Mouse (Mus musculus) megakaryocyte-erythroid progenitor cell, adult 5-6 weeks (primary cell): ENCODE data around the gene Pecam1. TPM values are rescaled to one million over a fixed set of nuclear protein-coding genes. Genes with fewer than 3 reads are reported as not detected.
"Not testable (repeated sequence)": the region's sequence is repeated elsewhere in the genome, so short reads cannot be mapped to it uniquely, and the experiment has no call there.

Experiments used
- ATAC-seq: replicated peaks from 2 replicates; pipeline ENCODE4 v1.8.0; 2016; ENCODE audit warnings: mild to moderate bottlenecking, inconsistent platforms; ENCODE audit not compliant: severe bottlenecking, poor library complexity, low FRiP score, low TSS enrichment
- total RNA-seq, 2 experiments: library from RNA; stranded (forward) in 1 of 2; stranded (reverse) in 1 of 2; fragments of 200-1000, 215-1000 nt in 1 of 2; fragments of >200 nt in 1 of 2; fragmentation: Nextera tagmentation in 1 of 2; gene quantifications; 2 replicates each; pipeline ENCODE4 v1.2.3; 2014 to 2017

Pecam1 gene
- total RNA-seq, 2 experiments from 2014 or later = 8.8 to 9.2 TPM

- no peak for ATAC-seq
These were observed 27.0 kb upstream of the Pecam1 start for GRCm38 (mm10) chr11:106777395-106777794.

- ATAC-seq = no peak
These were observed 26.5 kb upstream of the Pecam1 start for GRCm38 (mm10) chr11:106776960-106777359.

GRCm38 (mm10) chr11:106773061-106773460 lies 22.6 kb upstream of the Pecam1 start:
- ATAC-seq = no peak

GRCm38 (mm10) chr11:106770195-106770974 lies 20.0 kb upstream of the Pecam1 start:
- peak; percentile 60 for ATAC-seq

GRCm38 (mm10) chr11:106767516-106767915 lies 17.1 kb upstream of the Pecam1 start:
- ATAC-seq = no peak

GRCm38 (mm10) chr11:106766611-106767162 lies 16.3 kb upstream of the Pecam1 start:
- no peak for ATAC-seq

GRCm38 (mm10) chr11:106762800-106763185 lies 12.4 kb upstream of the Pecam1 start:
- ATAC-seq = no peak

GRCm38 (mm10) chr11:106762139-106762799 lies 11.8 kb upstream of the Pecam1 start:
- peak; percentile 38; the same call in 1 of the 2 replicates for ATAC-seq

GRCm38 (mm10) chr11:106760511-106760910 lies 10.1 kb upstream of the Pecam1 start:
- no peak for ATAC-seq

GRCm38 (mm10) chr11:106759028-106759427 lies 8.6 kb upstream of the Pecam1 start:
- no peak for ATAC-seq

- no peak for ATAC-seq
These were observed 5.2 kb upstream of the Pecam1 start for GRCm38 (mm10) chr11:106755583-106755982.

GRCm38 (mm10) chr11:106753314-106753713 lies 2.9 kb upstream of the Pecam1 start:
- ATAC-seq = no peak

- peak; percentile 59 for ATAC-seq
These were observed 1.7 kb upstream of the Pecam1 start for GRCm38 (mm10) chr11:106752103-106752502.

- 0 out of 2 replicates have a peak, but pooled peaks have one; percentile 23 for ATAC-seq
These were observed 901 bp upstream of the Pecam1 start, which contains the start of gene Milr1 for GRCm38 (mm10) chr11:106751039-106752018. Gene Milr1 (plus strand): TSS chr11:106751226.

- not testable (repeated sequence) for ATAC-seq
These were observed 789 bp downstream of the Pecam1 start for GRCm38 (mm10) chr11:106749557-106750120.

GRCm38 (mm10) chr11:106744949-106745348 lies 5.5 kb downstream of the Pecam1 start:
- no peak for ATAC-seq

GRCm38 (mm10) chr11:106742388-106742841 lies 8.0 kb downstream of the Pecam1 start:
- ATAC-seq = no peak

- ATAC-seq = no peak
These were observed 8.6 kb downstream of the Pecam1 start for GRCm38 (mm10) chr11:106741826-106742225.

- ATAC-seq = no peak
These were observed 9.2 kb downstream of the Pecam1 start for GRCm38 (mm10) chr11:106741232-106741631.
